Mouse (Mus musculus): Measurements from ENCODE around the gene Mrgpra9. TPM values are rescaled to one million over a fixed set of nuclear protein-coding genes. Genes with fewer than 3 reads are reported as not detected.
"Not testable (repeated sequence)": the region's sequence is repeated elsewhere in the genome, so short reads cannot be mapped to it uniquely, and the experiment has no call there.

Gene Mrgpra9
- total RNA-seq (2017), result not detected in 3 replicates

GRCm38 (mm10) chr7:47252770-47253169, at the start of gene Mrgpra9:
Gene Mrgpra9 (minus strand): TSS chr7:47252848.
- no peak for ATAC-seq (replicated peaks; ENCODE audit: insufficient number of reproducible peaks, low FRiP score, low TSS enrichment, poor library complexity, severe bottlenecking)

DNA sequence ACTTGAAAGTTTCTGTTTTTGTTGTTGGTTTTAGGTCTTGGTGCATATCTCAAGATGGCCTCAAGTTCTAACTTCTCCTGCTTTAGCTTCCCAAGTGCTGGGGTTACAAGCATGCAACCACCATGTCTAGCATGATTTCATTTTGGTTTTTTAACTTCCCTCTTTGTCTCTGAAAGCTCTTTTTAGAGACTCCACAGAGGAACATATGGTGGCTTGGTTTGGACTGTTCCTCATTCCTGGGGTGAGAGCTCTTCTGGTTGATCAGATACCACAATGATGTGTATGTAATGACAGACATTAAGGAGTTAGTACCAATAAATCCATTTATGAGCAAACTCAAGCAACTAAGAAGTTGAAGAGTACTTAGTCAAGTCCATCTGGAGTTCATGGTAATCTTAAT, 47.0 kb upstream of the Mrgpra9 start:
- ATAC-seq (replicated peaks; ENCODE audit: insufficient number of reproducible peaks, low FRiP score, low TSS enrichment, poor library complexity, severe bottlenecking), result not testable (repeated sequence)

DNA sequence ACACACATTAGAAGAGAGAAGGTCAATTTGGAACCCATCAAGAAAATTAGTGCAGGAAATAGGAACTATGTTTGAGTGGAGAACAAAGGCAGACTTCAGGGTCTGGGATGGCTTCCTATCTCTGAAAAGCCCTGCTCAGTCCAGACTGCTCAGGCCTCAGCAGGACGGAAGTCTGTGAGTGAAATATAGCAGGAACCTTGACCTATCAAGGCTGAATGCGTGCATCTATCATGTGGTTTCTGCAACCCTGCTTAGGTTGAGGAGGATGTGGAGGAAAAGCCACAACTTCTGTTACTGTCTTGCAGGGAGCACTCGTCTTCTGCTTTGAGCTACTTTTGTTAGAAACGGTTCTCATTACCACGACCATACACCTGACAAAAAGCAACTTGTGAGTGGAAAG, 18.9 kb upstream of the Mrgpra9 start:
- not testable (repeated sequence) for ATAC-seq (replicated peaks; ENCODE audit: insufficient number of reproducible peaks, low FRiP score, low TSS enrichment, poor library complexity, severe bottlenecking)

- ATAC-seq (replicated peaks; ENCODE audit: insufficient number of reproducible peaks, low FRiP score, low TSS enrichment, poor library complexity, severe bottlenecking), result no peak
These were observed 8.0 kb downstream of the Mrgpra9 start for GRCm38 (mm10) chr7:47244658-47245057.

GRCm38 (mm10) chr7:47204830-47205229, 47.8 kb downstream of the Mrgpra9 start, which contains the start of gene Mrgpra6:
Gene Mrgpra6 (minus strand): TSS chr7:47204920.
- no peak for ATAC-seq (replicated peaks; ENCODE audit: insufficient number of reproducible peaks, low FRiP score, low TSS enrichment, poor library complexity, severe bottlenecking)

DNA sequence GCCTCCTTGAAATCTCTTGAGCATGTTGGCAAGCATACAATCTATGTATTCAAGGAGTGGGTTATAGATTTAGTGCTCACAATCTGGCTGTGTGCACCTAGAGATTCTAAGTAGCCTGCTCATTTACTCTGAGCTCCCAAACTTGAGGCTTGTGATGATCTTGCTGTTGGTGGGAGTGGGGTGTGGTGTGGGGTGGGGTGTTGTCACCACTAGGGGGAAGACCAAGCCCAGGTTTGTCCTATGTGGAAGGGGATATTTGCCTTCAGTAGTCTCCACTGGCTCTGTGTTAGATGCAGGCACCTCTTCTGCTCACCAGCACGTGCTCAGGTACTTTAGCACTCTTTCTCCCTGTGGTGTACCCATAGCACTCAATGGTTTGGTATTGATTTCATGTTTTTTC, 57.4 kb downstream of the Mrgpra9 start:
- no peak for ATAC-seq (replicated peaks; ENCODE audit: insufficient number of reproducible peaks, low FRiP score, low TSS enrichment, poor library complexity, severe bottlenecking)

Other genes with a start within 250 kb of the Mrgpra9 start
- gene Spty2d1, start 244.4 kb downstream of the Mrgpra9 start, total RNA-seq (2017), result 84.5 to 99.8 TPM (median 97.7 TPM) in 3 replicates
- 3.2 to 7.5 TPM (median 4.8 TPM) in 3 replicates for gene Tmem86a, start 202.2 kb downstream of the Mrgpra9 start, total RNA-seq (2017)
- gene Ptpn5, start 119.2 kb downstream of the Mrgpra9 start, total RNA-seq (2017), result 1.6 TPM in 1 of 3 replicates, not detected in the others
- not detected in 3 replicates for gene Mrgpra6, start 47.9 kb downstream of the Mrgpra9 start, total RNA-seq (2017)
- gene Mrgpra1, start 101.4 kb upstream of the Mrgpra9 start, total RNA-seq (2017), result not detected in 3 replicates
- gene Mrgpra2a, start 199.3 kb upstream of the Mrgpra9 start, total RNA-seq (2017), result not detected in 3 replicates